Mouse (Mus musculus) embryonic facial prominence, embryonic 11.5 days (tissue): ENCODE measurements around the gene Cpne8. TPM values are rescaled to one million over a fixed set of nuclear protein-coding genes. Genes with fewer than 3 reads are reported as not detected.

Experiments
- ATAC-seq: fragments of 200-750 bp; cut with Nextera tagmentation; replicated peaks from 2 replicates; pipeline ENCODE4 v1.8.0; 2017; ENCODE audit warnings: low read depth; ENCODE audit not compliant: insufficient number of reproducible peaks, low FRiP score, low TSS enrichment
- DNase-seq: peaks from one replicate; pipeline ENCODE4 v3.0.0-alpha.2; 2015; ENCODE audit warnings: low spot score
- H3K27ac ChIP-seq: fragments of 300-500 bp; sonication (generic); replicated peaks from 2 replicates; pipeline ENCODE4 v1.5.1; 2014; ENCODE audit warnings: mild to moderate bottlenecking, low read depth, low read length, control low read depth
- H3K27me3 ChIP-seq: fragments of 300-500 bp; sonication (generic); 2 replicates; pipeline ENCODE4 v1.6.1; 2014; ENCODE audit warnings: mild to moderate bottlenecking, low read length, moderate library complexity, mixed read lengths; ENCODE audit not compliant: control insufficient read depth, insufficient read depth
- H3K36me3 ChIP-seq: fragments of 300-500 bp; sonication (generic); replicated peaks from 2 replicates; pipeline ENCODE4 v1.6.1; 2014; ENCODE audit warnings: low read depth, mild to moderate bottlenecking, low read length, moderate library complexity, mixed read lengths; ENCODE audit not compliant: control insufficient read depth, insufficient read depth
- H3K4me1 ChIP-seq: fragments of 300-500 bp; sonication (generic); 2 replicates; pipeline ENCODE4 v1.6.1; 2014; ENCODE audit warnings: low read length, mixed read lengths; ENCODE audit not compliant: control insufficient read depth, insufficient read depth
- H3K4me2 ChIP-seq: fragments of 300-500 bp; sonication (generic); 2 replicates; pipeline ENCODE4 v1.6.1; 2014; ENCODE audit warnings: low read depth, mild to moderate bottlenecking, control low read depth, low read length, moderate library complexity
- H3K4me3 ChIP-seq: fragments of 300-500 bp; sonication (generic); 2 replicates; pipeline ENCODE4 v1.5.1; 2014; ENCODE audit warnings: low read depth, low read length, control low read depth
- H3K9ac ChIP-seq: fragments of 300-500 bp; sonication (generic); replicated peaks from 2 replicates; pipeline ENCODE4 v1.6.1; 2014; ENCODE audit warnings: mild to moderate bottlenecking, control low read depth, low read length
- H3K9me3 ChIP-seq: fragments of 300-500 bp; sonication (generic); replicated peaks from 2 replicates; pipeline ENCODE4 v1.6.1; 2016; ENCODE audit warnings: mild to moderate bottlenecking, low read length, inconsistent platforms, mixed read lengths; ENCODE audit not compliant: control insufficient read depth
- WGBS: fragments of 180-500 bp; shearing (Covaris S2); extraction: QIAGEN DNeasy Blood & Tissue Kit; methylation state at CpG from one replicate; pipeline ENCODE4 v1.1.7; 2014; 5-methylcytosine and 5-hydroxymethylcytosine counted together
- polyA plus RNA-seq: library from polyadenylated mRNA; unstranded; fragments of >200 nt; fragmentation: Nextera tagmentation; extraction: Ambion mirVana; gene quantifications from 2 replicates; pipeline ENCODE4 v1.2.1, GENCODE M21; 2014

Cpne8 gene
- polyA plus RNA-seq: 5.9 and 7.7 TPM in 2 replicates

- peak within 1 kb of the TSS; percentile 62 for H3K4me3 ChIP-seq
- H3K36me3 ChIP-seq: no peaks in the 10 kb centered on the region
- WGBS: under 1% methylated on average over 50 of the region's 56 CpGs
- no peaks in the 10 kb centered on the region for H3K4me1 ChIP-seq
- H3K4me2 ChIP-seq: peak within 1 kb of the TSS; percentile 98
- ATAC-seq (peak; percentile 72), DNase-seq (peak; percentile 66)
- H3K9me3 ChIP-seq: no peaks in the 10 kb centered on the region
- H3K27ac ChIP-seq: no peak within 1 kb of the TSS
- peak within 1 kb of the TSS; percentile 48 for H3K9ac ChIP-seq
- H3K27me3 ChIP-seq: peaks cover 2% of the 10 kb centered on the region; the same call in 1 of the 2 replicates
Observed at GRCm38 (mm10) chr15:90678985-90679759, at the start of gene Cpne8. TSS of gene Cpne8 (minus strand) at chr15:90679432.

- no peak for DNase-seq
- no peaks in the 10 kb centered on the region for H3K36me3 ChIP-seq
- no peaks in the 10 kb centered on the region for H3K4me1 ChIP-seq
- no peak for ATAC-seq
- H3K27ac ChIP-seq: no peak overlapping the region
- no peak overlapping the region for H3K4me2 ChIP-seq
- H3K4me3 ChIP-seq: no peak overlapping the region
- H3K9ac ChIP-seq: no peak overlapping the region
- no peaks in the 10 kb centered on the region for H3K27me3 ChIP-seq
- whole genome bisulfite sequencing: 91% methylated on average over 4 of the region's 4 CpGs
- H3K9me3 ChIP-seq: no peaks in the 10 kb centered on the region
Observed at GRCm38 (mm10) chr15:90717717-90718116, 38.5 kb upstream of the Cpne8 start.

- Histone ChIP-seq H3K4me3 (no peak overlapping the region), H3K4me1 (no peaks in the 10 kb centered on the region), H3K9ac (no peak overlapping the region), H3K4me2 (no peak overlapping the region), H3K36me3 (no peaks in the 10 kb centered on the region), H3K27me3 (no peaks in the 10 kb centered on the region), H3K27ac (no peak overlapping the region), H3K9me3 (no peaks in the 10 kb centered on the region)
- 88% methylated on average over 7 of the region's 7 CpGs for WGBS
- ATAC-seq (no peak), DNase-seq (no peak)
Observed at GRCm38 (mm10) chr15:90709296-90709695, 30.1 kb upstream of the Cpne8 start.

GRCm38 (mm10) chr15:90704314-90704713 lies 25.1 kb upstream of the Cpne8 start:
- no peaks in the 10 kb centered on the region for H3K27me3 ChIP-seq
- no peak for ATAC-seq

GRCm38 (mm10) chr15:90703502-90704232 lies 24.4 kb upstream of the Cpne8 start:
- Histone ChIP-seq H3K9ac (no peak overlapping the region), H3K27ac (no peak overlapping the region), H3K9me3 (no peaks in the 10 kb centered on the region), H3K4me1 (no peaks in the 10 kb centered on the region), H3K4me2 (no peak overlapping the region), H3K4me3 (no peak overlapping the region), H3K27me3 (no peaks in the 10 kb centered on the region), H3K36me3 (no peaks in the 10 kb centered on the region)
- WGBS: 60% methylated on average over 11 of the region's 11 CpGs
- DNase-seq: peak; percentile 20
- 0 out of 2 replicates have a peak, but pooled peaks have one; percentile 39 for ATAC-seq

More at GRCm38 (mm10) chr15:90704314-90704713, 25.1 kb upstream of the Cpne8 start:
- no peak overlapping the region for H3K9ac ChIP-seq
- DNase-seq: no peak
- H3K27ac ChIP-seq: no peak overlapping the region
- no peaks in the 10 kb centered on the region for H3K4me1 ChIP-seq
- no peak overlapping the region for H3K4me2 ChIP-seq
- no peaks in the 10 kb centered on the region for H3K36me3 ChIP-seq
- WGBS: 71% methylated on average over 5 of the region's 5 CpGs
- H3K4me3 ChIP-seq: no peak overlapping the region
- H3K9me3 ChIP-seq: no peaks in the 10 kb centered on the region

GRCm38 (mm10) chr15:90686770-90687169 lies 7.5 kb upstream of the Cpne8 start:
- no peaks in the 10 kb centered on the region for H3K9me3 ChIP-seq
- DNase-seq (no peak), ATAC-seq (no peak)
- no peak overlapping the region for H3K27ac ChIP-seq
- no peaks in the 10 kb centered on the region for H3K27me3 ChIP-seq
- WGBS: 92% methylated on average over 6 of the region's 6 CpGs
- no peak overlapping the region for H3K9ac ChIP-seq
- H3K4me3 ChIP-seq: no peak overlapping the region
- H3K4me2 ChIP-seq: no peak overlapping the region
- no peaks in the 10 kb centered on the region for H3K36me3 ChIP-seq
- H3K4me1 ChIP-seq: no peaks in the 10 kb centered on the region

- Histone ChIP-seq H3K27ac (no peak overlapping the region), H3K27me3 (peaks cover 2% of the 10 kb centered on the region; the same call in 1 of the 2 replicates), H3K9ac (peak overlapping the region; percentile 48), H3K4me1 (no peaks in the 10 kb centered on the region), H3K4me3 (peak overlapping the region; percentile 62), H3K9me3 (no peaks in the 10 kb centered on the region), H3K36me3 (no peaks in the 10 kb centered on the region), H3K4me2 (peak overlapping the region; percentile 98)
- peak; percentile 82 for ATAC-seq
- 2% methylated on average over 36 of the region's 36 CpGs for WGBS
- DNase-seq: peak; percentile 76
Observed at GRCm38 (mm10) chr15:90679760-90680579, 738 bp upstream of the Cpne8 start.
